Mouse (Mus musculus): Measurements from ENCODE around the gene Spag8. TPM values are rescaled to one million over a fixed set of nuclear protein-coding genes. Genes with fewer than 3 reads are reported as not detected.

Gene Spag8
- polyA plus RNA-seq, 1 experiment from 2014 or later = 7.1 TPM

DNA sequence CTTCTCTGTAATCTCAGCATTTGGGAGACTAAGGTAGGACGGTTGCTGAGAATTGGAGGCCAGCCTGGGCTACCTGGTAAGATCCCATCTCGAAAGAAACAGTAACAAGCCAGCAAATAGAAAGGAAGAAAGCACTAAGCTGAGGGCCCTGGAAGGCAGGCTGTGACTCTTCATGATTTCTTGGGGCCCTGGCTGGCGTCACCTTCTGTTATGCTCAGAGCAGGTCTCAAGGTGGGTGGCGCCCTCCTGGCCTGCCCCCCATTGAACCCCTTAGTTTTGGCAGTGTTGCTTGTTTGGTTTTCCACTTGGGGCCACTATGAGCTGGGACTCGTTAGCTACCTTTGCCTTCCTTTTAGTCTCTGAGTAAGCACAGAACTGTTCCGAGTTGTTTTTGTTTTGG lies 16.6 kb downstream of the Spag8 start:
- no peak for ATAC-seq (ENCODE audit: low FRiP score)
- H3K4me2 ChIP-seq (replicated peaks) = no peak overlapping the region
- H3K9me3 ChIP-seq (replicated peaks) = no peaks in the 10 kb centered on the region
- 79% methylated on average over 6 of the region's 6 CpGs for WGBS
- no peak overlapping the region for H3K9ac ChIP-seq
- H3K4me1 ChIP-seq = peaks cover 28% of the 10 kb centered on the region
- no peak overlapping the region for H3K4me3 ChIP-seq
- no peaks in the 10 kb centered on the region for H3K36me3 ChIP-seq
- no peak overlapping the region for H3K27ac ChIP-seq
- peaks cover 5% of the 10 kb centered on the region; the same call in 1 of the 2 replicates for H3K27me3 ChIP-seq

DNA sequence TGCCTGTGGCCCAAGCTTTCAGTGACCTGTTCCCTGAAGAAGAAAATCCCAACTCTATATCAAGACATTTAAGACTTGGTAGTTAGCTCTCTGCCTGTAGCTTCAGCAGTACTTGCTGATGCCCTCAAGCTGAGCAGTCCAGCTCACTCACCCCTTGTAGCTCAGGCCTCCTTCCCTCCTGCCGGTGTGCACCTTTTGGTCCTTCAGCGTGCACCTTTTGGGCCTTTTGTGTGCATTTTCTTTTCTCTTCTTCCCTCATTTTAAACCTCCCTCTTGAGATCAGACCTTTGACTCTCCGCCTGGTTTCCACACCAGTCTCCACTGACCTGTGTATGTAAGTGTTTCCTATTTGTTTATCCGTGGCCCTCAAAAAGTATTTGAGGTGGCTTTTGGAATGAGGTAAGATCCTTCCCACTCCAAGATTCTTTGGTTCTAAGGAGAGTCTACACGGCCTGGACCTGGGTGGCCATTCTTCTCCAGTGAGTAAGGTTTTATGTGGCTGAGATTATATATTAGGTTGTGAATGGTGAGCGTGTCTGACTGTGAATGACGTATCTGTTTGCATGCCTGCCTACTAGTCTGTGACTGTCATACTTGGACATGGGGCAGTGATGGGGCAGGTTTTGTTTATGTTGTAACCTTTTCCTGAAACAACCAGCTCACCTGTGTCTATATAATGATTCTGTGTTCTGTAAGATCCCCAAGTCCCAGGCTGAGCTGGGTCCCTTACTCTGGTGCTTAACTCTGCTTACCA lies 18.6 kb downstream of the Spag8 start:
- no peaks in the 10 kb centered on the region for H3K9me3 ChIP-seq (replicated peaks)
- H3K27me3 ChIP-seq = peaks cover 5% of the 10 kb centered on the region; the same call in 1 of the 2 replicates
- no peaks in the 10 kb centered on the region for H3K36me3 ChIP-seq
- WGBS = 83% methylated on average over 7 of the region's 7 CpGs
- H3K27ac ChIP-seq = no peak overlapping the region
- H3K4me1 ChIP-seq = peaks cover 43% of the 10 kb centered on the region
- H3K4me3 ChIP-seq = no peak overlapping the region
- ATAC-seq (ENCODE audit: low FRiP score) = no peak
- 0 out of 2 replicates have a peak overlapping the region, but pooled peaks have one; percentile 8 for H3K4me2 ChIP-seq (replicated peaks)
- H3K9ac ChIP-seq = no peak overlapping the region

DNA sequence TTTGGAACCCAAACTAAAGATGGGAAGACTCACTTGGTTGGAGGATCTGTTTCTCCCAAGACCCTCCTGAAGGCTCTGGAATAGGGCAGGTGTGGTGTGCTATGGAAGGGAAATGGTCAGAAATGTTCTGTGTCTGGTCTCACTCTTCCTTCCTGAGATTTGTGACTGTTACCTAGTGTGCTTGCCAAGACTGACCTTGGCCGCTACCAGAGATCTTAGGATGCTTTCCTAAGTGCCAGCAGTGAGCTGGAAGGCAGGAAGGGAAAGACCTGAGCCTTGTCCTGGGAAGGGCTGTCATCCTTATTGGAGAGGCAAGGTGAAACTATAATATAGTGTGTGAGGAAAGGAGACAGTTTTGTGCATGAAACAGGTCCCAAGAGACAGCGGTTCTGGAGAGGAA lies 19.7 kb downstream of the Spag8 start:
- Histone ChIP-seq H3K27ac (no peak overlapping the region), H3K27me3 (peaks cover 5% of the 10 kb centered on the region; the same call in 1 of the 2 replicates), H3K4me3 (0 out of 2 replicates have a peak overlapping the region, but pooled peaks have one; percentile 7), H3K9me3 (replicated peaks) (no peaks in the 10 kb centered on the region), H3K4me1 (peaks cover 43% of the 10 kb centered on the region), H3K36me3 (no peaks in the 10 kb centered on the region), H3K9ac (no peak overlapping the region), H3K4me2 (replicated peaks) (peak overlapping the region; percentile 85)
- WGBS = 89% methylated on average over 2 of the region's 2 CpGs
- ATAC-seq (ENCODE audit: low FRiP score) = no peak

DNA sequence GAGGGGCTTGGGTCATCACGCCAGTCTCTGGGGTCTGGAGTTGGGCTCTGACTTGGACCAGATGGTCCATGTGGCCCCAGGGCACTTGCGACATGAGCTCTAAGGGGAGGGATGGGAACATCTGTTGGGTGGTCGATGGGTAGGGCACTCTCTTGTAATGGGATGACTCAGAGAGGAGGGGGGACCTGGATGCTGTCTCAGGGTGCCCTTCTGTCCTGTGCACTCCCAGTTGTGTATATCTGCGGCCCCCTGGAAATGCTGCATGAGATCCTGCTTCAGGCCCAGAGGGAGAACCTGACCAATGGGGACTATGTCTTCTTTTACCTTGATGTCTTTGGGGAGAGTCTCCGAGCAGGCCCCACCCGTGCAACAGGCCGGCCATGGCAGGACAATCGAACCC lies 20.1 kb downstream of the Spag8 start:
- Histone ChIP-seq H3K4me3 (0 out of 2 replicates have a peak overlapping the region, but pooled peaks have one; percentile 7), H3K36me3 (no peaks in the 10 kb centered on the region), H3K27me3 (peaks cover 5% of the 10 kb centered on the region; the same call in 1 of the 2 replicates), H3K9ac (no peak overlapping the region), H3K9me3 (replicated peaks) (no peaks in the 10 kb centered on the region), H3K4me1 (peaks cover 43% of the 10 kb centered on the region), H3K27ac (no peak overlapping the region), H3K4me2 (replicated peaks) (peak overlapping the region; percentile 85)
- WGBS = 72% methylated on average over 8 of the region's 8 CpGs
- ATAC-seq (ENCODE audit: low FRiP score) = no peak

DNA sequence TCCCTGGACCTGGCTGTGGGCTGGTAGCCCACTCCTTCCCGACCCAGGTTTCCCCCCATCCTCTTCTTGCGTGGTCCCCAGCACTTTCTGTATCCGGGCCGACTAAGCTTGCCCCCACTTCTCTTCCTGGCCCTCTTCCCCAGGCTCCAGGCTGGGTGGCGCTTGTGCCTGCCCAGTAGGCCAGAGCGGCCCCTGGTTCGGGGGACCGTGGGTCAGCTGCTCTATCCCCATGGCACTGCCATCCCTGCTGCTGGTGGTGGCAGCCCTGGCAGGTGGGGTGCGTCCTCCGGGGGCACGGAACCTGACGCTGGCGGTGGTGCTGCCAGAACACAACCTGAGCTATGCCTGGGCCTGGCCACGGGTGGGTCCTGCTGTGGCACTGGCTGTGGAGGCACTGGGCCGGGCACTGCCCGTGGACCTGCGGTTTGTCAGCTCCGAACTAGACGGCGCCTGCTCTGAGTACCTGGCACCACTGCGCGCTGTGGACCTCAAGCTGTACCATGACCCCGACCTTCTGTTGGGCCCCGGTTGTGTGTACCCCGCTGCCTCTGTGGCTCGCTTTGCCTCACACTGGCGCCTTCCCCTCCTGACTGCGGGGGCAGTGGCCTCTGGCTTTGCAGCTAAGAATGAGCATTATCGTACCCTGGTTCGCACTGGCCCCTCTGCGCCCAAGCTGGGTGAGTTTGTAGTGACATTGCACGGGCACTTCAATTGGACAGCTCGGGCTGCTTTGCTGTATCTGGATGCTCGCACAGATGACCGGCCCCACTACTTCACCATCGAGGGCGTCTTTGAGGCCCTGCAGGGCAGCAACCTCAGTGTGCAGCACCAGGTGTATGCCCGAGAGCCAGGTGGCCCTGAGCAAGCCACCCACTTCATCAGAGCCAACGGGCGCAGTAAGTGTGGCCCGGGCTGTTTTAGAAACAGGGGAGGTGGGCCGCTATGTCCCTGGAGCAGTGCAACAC lies 21.2 kb downstream of the Spag8 start:
- no peaks in the 10 kb centered on the region for H3K36me3 ChIP-seq
- H3K9ac ChIP-seq = peak overlapping the region; percentile 93
- peak overlapping the region; percentile 85 for H3K4me2 ChIP-seq (replicated peaks)
- peak overlapping the region; percentile 92 for H3K27ac ChIP-seq
- H3K4me3 ChIP-seq = peak overlapping the region; percentile 68
- peaks cover 43% of the 10 kb centered on the region for H3K4me1 ChIP-seq
- peak; percentile 32; the same call in 1 of the 2 replicates for ATAC-seq (ENCODE audit: low FRiP score)
- WGBS = 40% methylated on average over 42 of the region's 42 CpGs
- H3K9me3 ChIP-seq (replicated peaks) = no peaks in the 10 kb centered on the region
- peaks cover 5% of the 10 kb centered on the region; the same call in 1 of the 2 replicates for H3K27me3 ChIP-seq

DNA sequence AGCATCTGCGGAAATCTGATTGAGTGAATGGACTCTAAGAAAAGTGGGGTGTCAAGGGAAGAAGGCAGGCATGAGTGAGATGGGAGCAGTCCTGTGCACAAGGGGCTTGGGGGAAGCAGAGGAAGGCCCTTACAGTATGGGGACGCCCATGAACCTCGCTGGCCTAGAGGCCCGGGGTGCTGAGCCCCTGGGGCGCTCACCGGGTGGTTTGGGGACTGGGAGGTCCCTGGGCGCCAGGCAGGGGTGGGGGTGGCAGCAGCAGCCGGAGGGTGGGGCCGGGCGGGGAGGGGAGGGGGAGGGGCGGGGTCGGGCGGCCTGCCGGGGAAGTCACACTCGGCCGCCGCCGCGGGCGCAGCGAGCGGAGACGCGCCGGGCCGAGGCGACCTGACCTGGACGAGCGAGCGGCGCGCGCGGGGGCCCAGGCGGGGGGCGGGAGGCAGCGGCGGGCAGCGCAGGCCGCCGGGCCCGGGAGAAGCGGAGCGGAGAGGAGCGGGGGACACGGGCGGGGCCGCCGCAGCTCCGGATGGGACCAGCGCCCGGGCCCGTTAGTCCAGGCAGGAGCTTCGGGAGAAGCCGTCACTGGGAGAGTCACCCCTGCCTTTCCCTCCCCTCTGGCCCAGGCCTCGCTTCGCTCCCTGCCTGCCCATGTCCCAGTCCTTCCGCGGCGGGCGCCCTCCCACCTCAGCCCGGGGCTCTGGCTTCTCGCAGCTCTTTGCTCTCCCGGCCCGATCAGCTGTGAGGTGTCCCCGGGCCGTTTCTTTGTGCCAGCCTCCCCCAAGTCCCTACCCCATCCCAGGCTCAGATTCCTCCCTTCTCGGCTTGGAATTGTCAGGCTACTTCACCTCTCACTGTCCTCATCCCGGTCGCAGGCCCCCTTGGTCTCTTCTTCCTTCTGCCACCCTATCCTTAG lies 22.1 kb downstream of the Spag8 start, which contains the start of gene Npr2:
Gene Npr2 (plus strand): TSS at position 890 of the 910 bp plus-strand sequence.
- Histone ChIP-seq H3K4me1 (peaks cover 43% of the 10 kb centered on the region), H3K27ac (peak within 1 kb of the TSS; percentile 92), H3K9ac (peak within 1 kb of the TSS; percentile 93), H3K36me3 (no peaks in the 10 kb centered on the region), H3K4me2 (replicated peaks) (peak within 1 kb of the TSS; percentile 85), H3K4me3 (peak within 1 kb of the TSS; percentile 68), H3K27me3 (peaks cover 5% of the 10 kb centered on the region; the same call in 1 of the 2 replicates), H3K9me3 (replicated peaks) (no peaks in the 10 kb centered on the region)
- ATAC-seq (ENCODE audit: low FRiP score) = peak; percentile 38; the same call in 1 of the 2 replicates
- WGBS = 1% methylated on average over 40 of the region's 70 CpGs

DNA sequence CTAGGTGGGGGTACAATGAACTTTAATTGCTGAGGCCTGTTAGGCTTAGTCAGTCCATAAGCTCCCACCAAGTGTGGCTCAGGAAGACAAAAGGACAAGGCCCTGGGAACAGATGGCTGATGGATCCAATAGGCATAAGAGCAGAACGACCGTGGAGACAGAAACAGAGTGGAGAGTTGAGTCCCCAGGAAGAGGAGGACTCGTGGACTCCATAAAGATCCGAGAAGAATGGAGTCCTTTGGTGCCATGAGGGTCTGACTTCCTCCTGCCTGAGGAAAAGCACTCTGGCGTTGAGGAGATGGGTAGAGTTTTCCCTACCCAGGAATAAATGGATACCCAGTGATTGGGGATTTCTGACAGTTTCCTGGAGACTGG lies 22.7 kb downstream of the Spag8 start:
- Histone ChIP-seq H3K4me1 (peaks cover 38% of the 10 kb centered on the region), H3K9me3 (replicated peaks) (no peaks in the 10 kb centered on the region), H3K27me3 (peaks cover 5% of the 10 kb centered on the region; the same call in 1 of the 2 replicates), H3K4me2 (replicated peaks) (peak overlapping the region; percentile 85), H3K9ac (no peak overlapping the region), H3K27ac (peak overlapping the region; percentile 92), H3K4me3 (peak overlapping the region; percentile 68), H3K36me3 (no peaks in the 10 kb centered on the region)
- ATAC-seq (ENCODE audit: low FRiP score) = peak; percentile 20
- 16% methylated on average over 5 of the region's 5 CpGs for WGBS

DNA sequence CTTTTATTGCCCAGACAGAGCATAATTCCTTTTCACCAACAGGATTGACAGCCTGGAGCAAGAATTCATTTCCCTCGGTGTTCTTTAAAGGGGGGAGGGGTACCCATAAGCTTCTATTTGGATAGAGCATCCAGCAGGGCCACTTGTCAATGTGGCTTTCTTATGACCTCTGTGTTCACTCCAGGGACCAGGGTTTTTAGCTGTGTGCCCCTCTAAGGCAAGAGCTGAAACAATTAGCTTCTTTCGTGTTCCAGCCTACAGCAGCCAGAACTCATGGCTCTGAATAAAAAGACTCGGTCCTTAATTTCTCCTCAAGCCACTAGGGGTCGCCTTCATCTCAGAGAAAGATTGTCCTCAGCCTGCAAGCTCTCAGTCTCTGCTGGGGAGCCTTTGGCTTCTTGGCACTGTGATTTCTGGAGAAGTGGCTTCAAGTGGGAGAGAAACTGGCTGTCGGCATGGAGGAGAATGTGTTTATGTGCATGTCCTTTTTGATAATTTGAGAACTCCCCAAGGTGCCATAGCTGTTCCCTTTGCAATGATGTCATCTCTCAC lies 23.3 kb downstream of the Spag8 start:
- Histone ChIP-seq H3K36me3 (no peaks in the 10 kb centered on the region), H3K9ac (peak overlapping the region; percentile 38; the same call in 1 of the 2 replicates)

DNA sequence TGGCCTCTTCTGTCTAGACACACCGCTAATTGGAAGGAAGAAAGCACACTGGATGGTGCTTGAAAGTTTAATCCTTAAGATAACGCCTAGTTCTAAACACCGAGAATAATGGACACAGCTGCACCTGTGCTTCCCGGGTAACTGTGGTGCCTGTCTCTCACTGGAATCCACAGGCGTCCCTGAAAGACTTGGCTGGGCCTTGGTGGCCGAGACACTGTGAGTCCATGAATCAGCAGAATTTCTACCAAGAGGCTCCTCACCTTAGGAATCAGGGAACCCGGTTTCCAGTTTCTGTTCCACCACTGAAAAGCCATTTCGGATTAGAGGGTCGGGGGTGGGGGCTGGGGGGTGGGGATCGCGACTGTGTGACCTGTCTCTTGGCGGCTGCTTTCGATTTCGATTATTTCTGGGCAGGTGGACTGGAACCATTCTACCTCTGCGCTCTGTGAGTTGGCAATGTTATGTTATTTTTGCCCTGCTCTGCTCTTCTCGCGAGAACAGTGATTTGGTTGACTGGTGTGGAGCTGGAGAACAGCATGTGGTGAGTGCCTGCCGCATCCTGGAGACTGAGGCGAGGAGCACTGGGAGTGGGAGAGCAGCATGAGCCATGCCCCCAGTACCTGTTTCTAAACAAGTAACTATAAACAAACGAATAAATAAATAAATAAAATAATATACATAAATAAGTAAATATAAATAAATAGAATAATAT lies 24.1 kb downstream of the Spag8 start:
- no peak overlapping the region for H3K4me3 ChIP-seq
- peaks cover 7% of the 10 kb centered on the region; the same call in 1 of the 2 replicates for H3K9me3 ChIP-seq (replicated peaks)
- H3K4me1 ChIP-seq = peaks cover 37% of the 10 kb centered on the region
- H3K9ac ChIP-seq = no peak overlapping the region
- 0 out of 2 replicates have a peak overlapping the region, but pooled peaks have one; percentile 13 for H3K4me2 ChIP-seq (replicated peaks)
- peaks cover 5% of the 10 kb centered on the region; the same call in 1 of the 2 replicates for H3K27me3 ChIP-seq
- H3K36me3 ChIP-seq = no peaks in the 10 kb centered on the region
- 45% methylated on average over 20 of the region's 20 CpGs for WGBS
- ATAC-seq (ENCODE audit: low FRiP score) = 0 out of 2 replicates have a peak, but pooled peaks have one; percentile 35
- H3K27ac ChIP-seq = no peak overlapping the region

More for the DNA sequence above, 23.3 kb downstream of the Spag8 start:
- Histone ChIP-seq H3K4me1 (peaks cover 37% of the 10 kb centered on the region), H3K27ac (peak overlapping the region; percentile 92), H3K9me3 (replicated peaks) (peaks cover 6% of the 10 kb centered on the region; the same call in 1 of the 2 replicates), H3K4me3 (no peak overlapping the region), H3K27me3 (peaks cover 5% of the 10 kb centered on the region; the same call in 1 of the 2 replicates), H3K4me2 (replicated peaks) (peak overlapping the region; percentile 36)
- ATAC-seq (ENCODE audit: low FRiP score) = peak; percentile 72
- WGBS = 3% methylated on average over 5 of the region's 5 CpGs

DNA sequence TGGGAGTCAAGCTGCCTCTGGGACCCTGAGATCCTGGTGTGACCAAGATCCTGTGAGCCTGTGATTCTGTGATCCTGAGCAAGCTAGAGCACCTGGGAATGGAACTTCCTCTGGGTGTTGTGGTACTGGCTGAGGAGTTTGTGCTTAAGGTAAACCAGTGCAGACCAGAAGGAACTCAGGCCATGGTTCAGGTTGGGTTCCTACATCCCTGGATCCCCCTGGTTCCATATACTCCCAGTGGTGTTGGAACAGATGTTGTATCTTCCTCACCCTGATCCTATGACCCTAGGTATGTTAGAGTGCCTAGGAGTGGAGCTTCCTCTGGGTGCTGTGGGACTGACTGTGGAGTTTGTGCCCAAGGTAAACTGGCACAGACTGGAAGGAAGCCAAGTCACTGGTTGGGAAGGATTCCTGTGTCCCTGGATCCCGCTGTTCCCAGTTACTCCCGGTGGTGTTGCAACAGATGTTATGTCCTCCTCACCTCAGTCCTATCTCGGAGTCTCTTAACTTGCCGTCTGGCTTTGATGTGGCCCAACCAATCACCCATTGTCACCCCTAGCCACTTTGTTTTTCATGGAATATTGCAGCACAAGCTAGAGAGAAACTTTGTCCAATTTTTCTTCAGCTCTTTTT lies 33.1 kb downstream of the Spag8 start:
- Histone ChIP-seq H3K36me3 (no peaks in the 10 kb centered on the region), H3K27ac (no peak overlapping the region), H3K4me2 (replicated peaks) (no peak overlapping the region), H3K9me3 (replicated peaks) (peaks cover 3% of the 10 kb centered on the region; the same call in 1 of the 2 replicates), H3K4me3 (no peak overlapping the region), H3K4me1 (no peaks in the 10 kb centered on the region), H3K9ac (no peak overlapping the region), H3K27me3 (no peaks in the 10 kb centered on the region)
- 90% methylated on average over 4 of the region's 4 CpGs for WGBS
- no peak for ATAC-seq (ENCODE audit: low FRiP score)
